Mouse (Mus musculus) limb, embryonic 11.5 days (tissue): ENCODE measurements around the gene Ptprcap. TPM values are rescaled to one million over a fixed set of nuclear protein-coding genes. Genes with fewer than 3 reads are reported as not detected.
A peak's percentile ranks its signal among the peaks of the same experiment; 100 is the strongest.

Source experiments
- ATAC-seq: fragments of 200-750 bp; cut with Nextera tagmentation; 2 replicates; pipeline ENCODE4 v1.8.0; 2017; ENCODE audit warnings: low read depth; ENCODE audit not compliant: insufficient number of reproducible peaks, low FRiP score, low TSS enrichment
- DNase-seq: peaks from one replicate; pipeline ENCODE4 v3.0.0-alpha.2; 2015; ENCODE audit warnings: low spot score
- H3K27ac ChIP-seq: fragments of 300-500 bp; sonication (generic); replicated peaks from 2 replicates; pipeline ENCODE4 v1.5.1; 2014; ENCODE audit warnings: low read depth, mild to moderate bottlenecking, low read length
- H3K27me3 ChIP-seq: fragments of 300-500 bp; sonication (generic); 2 replicates; pipeline ENCODE4 v1.6.1; 2014; ENCODE audit warnings: mild to moderate bottlenecking, low read length, mixed read lengths; ENCODE audit not compliant: control insufficient read depth, insufficient read depth
- H3K36me3 ChIP-seq: fragments of 300-500 bp; sonication (generic); 2 replicates; pipeline ENCODE4 v1.6.1; 2014; ENCODE audit warnings: mild to moderate bottlenecking, low read length, moderate library complexity, mixed read lengths; ENCODE audit not compliant: control insufficient read depth, insufficient read depth
- H3K4me1 ChIP-seq: fragments of 300-500 bp; sonication (generic); 2 replicates; pipeline ENCODE4 v1.6.1; 2014; ENCODE audit warnings: low read length, mixed read lengths; ENCODE audit not compliant: control insufficient read depth, insufficient read depth
- H3K4me2 ChIP-seq: fragments of 300-500 bp; sonication (generic); 2 replicates; pipeline ENCODE4 v1.6.1; 2014; ENCODE audit warnings: low read depth, mild to moderate bottlenecking, moderate library complexity; ENCODE audit not compliant: severe bottlenecking
- H3K4me3 ChIP-seq: fragments of 300-500 bp; sonication (generic); 2 replicates; pipeline ENCODE4 v1.5.1; 2014; ENCODE audit warnings: low read depth, low read length
- H3K9ac ChIP-seq: fragments of 300-500 bp; sonication (generic); 2 replicates; pipeline ENCODE4 v1.6.1; 2014; ENCODE audit warnings: mild to moderate bottlenecking, low read length
- H3K9me3 ChIP-seq: fragments of 300-500 bp; sonication (generic); 2 replicates; pipeline ENCODE4 v1.6.1; 2016; ENCODE audit warnings: low read length; ENCODE audit not compliant: control insufficient read depth
- WGBS: fragments of 180-500 bp; shearing (Covaris S2); extraction: QIAGEN DNeasy Blood & Tissue Kit; methylation state at CpG from one replicate; pipeline ENCODE4 v1.1.7; 2014; 5-methylcytosine and 5-hydroxymethylcytosine counted together
- polyA plus RNA-seq: library from polyadenylated mRNA; unstranded; fragments of >200 nt; fragmentation: Nextera tagmentation; extraction: Ambion mirVana; gene quantifications from 2 replicates; pipeline ENCODE4 v1.2.1, GENCODE M21; 2014

The Ptprcap gene
- polyA plus RNA-seq, 1 experiment from 2014 or later, result 1.5 TPM

- DNase-seq (no peak), ATAC-seq (no peak)
- H3K4me3 ChIP-seq, result no peak overlapping the region
- no peak overlapping the region for H3K9ac ChIP-seq
- 85% methylated on average over 8 of the region's 8 CpGs for WGBS
- H3K36me3 ChIP-seq, result peaks cover 21% of the 10 kb centered on the region
- peaks cover 14% of the 10 kb centered on the region for H3K4me1 ChIP-seq
- no peaks in the 10 kb centered on the region for H3K27me3 ChIP-seq
- H3K4me2 ChIP-seq, result no peak overlapping the region
- H3K27ac ChIP-seq, result no peak overlapping the region
- H3K9me3 ChIP-seq, result no peaks in the 10 kb centered on the region
These were observed 766 bp upstream of the Ptprcap start for GRCm38 (mm10) chr19:4152445-4153231.

GRCm38 (mm10) chr19:4154437-4155222 lies 1.2 kb downstream of the Ptprcap start:
- H3K4me2 ChIP-seq, result no peak overlapping the region
- no peak overlapping the region for H3K9ac ChIP-seq
- H3K9me3 ChIP-seq, result no peaks in the 10 kb centered on the region
- DNase-seq (no peak), ATAC-seq (no peak)
- no peaks in the 10 kb centered on the region for H3K4me1 ChIP-seq
- H3K4me3 ChIP-seq, result no peak overlapping the region
- H3K36me3 ChIP-seq, result peaks cover 26% of the 10 kb centered on the region
- 80% methylated on average over 13 of the region's 13 CpGs for WGBS
- no peaks in the 10 kb centered on the region for H3K27me3 ChIP-seq
- no peak overlapping the region for H3K27ac ChIP-seq

GRCm38 (mm10) chr19:4155223-4156072 lies 2.0 kb downstream of the Ptprcap start:
- 81% methylated on average over 6 of the region's 6 CpGs for WGBS
- H3K9me3 ChIP-seq, result no peaks in the 10 kb centered on the region
- ATAC-seq (no peak), DNase-seq (no peak)
- H3K4me2 ChIP-seq, result no peak overlapping the region
- no peak overlapping the region for H3K9ac ChIP-seq
- H3K4me1 ChIP-seq, result no peaks in the 10 kb centered on the region
- no peak overlapping the region for H3K4me3 ChIP-seq
- H3K27me3 ChIP-seq, result no peaks in the 10 kb centered on the region
- H3K36me3 ChIP-seq, result peaks cover 26% of the 10 kb centered on the region
- H3K27ac ChIP-seq, result no peak overlapping the region

- Histone ChIP-seq H3K27ac (no peak overlapping the region), H3K9ac (no peak overlapping the region), H3K4me1 (no peaks in the 10 kb centered on the region), H3K4me2 (no peak overlapping the region), H3K27me3 (no peaks in the 10 kb centered on the region), H3K4me3 (no peak overlapping the region), H3K36me3 (peaks cover 24% of the 10 kb centered on the region), H3K9me3 (no peaks in the 10 kb centered on the region)
- 75% methylated on average over 20 of the region's 20 CpGs for WGBS
- no peak for DNase-seq
- no peak for ATAC-seq
These were observed 2.7 kb downstream of the Ptprcap start for GRCm38 (mm10) chr19:4156073-4156579.

DNA sequence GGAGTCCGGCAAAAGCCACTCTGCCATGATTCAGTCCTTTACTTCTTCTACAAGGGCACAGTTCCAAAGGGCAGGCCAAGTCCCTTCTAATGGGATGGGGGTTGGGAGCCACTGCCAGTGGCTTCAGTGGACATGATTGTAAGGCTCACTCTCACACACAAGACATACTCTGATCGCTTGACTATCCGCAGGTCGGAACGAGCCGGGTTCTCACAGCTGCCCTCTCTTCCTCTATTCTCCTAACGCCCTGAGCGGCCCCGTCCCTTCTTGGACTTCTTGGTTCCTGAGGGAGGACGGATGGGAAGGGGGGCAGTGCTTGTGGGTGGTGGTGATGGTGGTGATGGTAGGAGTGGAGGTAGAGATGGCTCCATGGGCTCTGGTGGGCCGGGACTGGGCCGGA lies 3.4 kb downstream of the Ptprcap start:
- Histone ChIP-seq H3K27ac (no peak overlapping the region), H3K27me3 (no peaks in the 10 kb centered on the region), H3K4me1 (no peaks in the 10 kb centered on the region), H3K4me3 (no peak overlapping the region), H3K9ac (no peak overlapping the region), H3K9me3 (no peaks in the 10 kb centered on the region), H3K4me2 (no peak overlapping the region), H3K36me3 (peaks cover 21% of the 10 kb centered on the region)
- ATAC-seq, result no peak
- DNase-seq, result no peak
- 88% methylated on average over 12 of the region's 12 CpGs for WGBS

GRCm38 (mm10) chr19:4159049-4159448 lies 5.6 kb downstream of the Ptprcap start:
- ATAC-seq, result no peak
- Histone ChIP-seq H3K9me3 (no peaks in the 10 kb centered on the region), H3K4me2 (no peak overlapping the region), H3K36me3 (peaks cover 18% of the 10 kb centered on the region; the same call in 1 of the 2 replicates), H3K27ac (no peak overlapping the region), H3K4me3 (no peak overlapping the region), H3K4me1 (peaks cover 4% of the 10 kb centered on the region), H3K27me3 (no peaks in the 10 kb centered on the region), H3K9ac (no peak overlapping the region)
- 92% methylated on average over 8 of the region's 8 CpGs for WGBS
- no peak for DNase-seq

DNA sequence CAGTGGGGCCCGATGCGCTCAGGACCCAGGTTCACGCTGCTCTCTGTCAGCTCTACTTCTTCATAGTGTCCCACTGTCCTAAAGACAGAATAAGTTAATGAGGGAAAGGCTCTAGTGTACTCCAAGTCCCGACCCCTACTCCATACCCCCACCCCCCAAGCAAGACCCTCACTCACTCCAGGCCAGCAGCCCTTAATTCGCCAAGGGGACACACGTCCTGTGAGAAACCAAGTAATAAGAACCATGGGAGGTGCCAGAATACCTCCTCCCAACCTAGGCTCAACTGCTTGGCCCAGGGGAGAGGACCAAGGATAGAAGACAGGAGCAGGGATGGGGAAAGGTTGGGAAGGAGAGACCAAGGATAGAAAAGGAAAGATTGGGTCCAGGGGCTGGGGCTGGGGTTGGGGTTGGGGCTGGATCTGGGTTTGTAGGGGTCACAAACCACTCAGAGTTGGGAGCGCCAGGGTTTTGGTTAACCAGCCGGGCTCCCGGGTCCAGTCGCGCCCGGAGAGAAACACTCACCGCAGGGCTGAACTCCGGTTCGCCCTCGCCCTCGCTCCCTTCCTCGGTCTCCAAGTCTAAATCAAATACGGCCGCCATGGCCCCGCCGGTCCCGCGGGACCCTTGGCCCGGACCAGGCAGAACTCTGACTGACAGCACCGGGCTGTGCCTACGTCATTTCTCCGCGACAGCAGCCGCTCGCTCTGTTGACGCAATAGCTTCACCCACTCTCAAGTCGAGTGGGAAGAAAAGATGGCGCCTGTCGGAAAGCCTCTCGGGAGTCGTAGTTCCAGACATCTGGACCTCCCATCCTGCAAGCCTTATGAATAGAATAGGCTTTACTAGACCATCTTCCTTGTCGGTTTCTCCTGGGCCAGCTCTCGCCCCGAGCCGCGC lies 9.5 kb downstream of the Ptprcap start, which contains the start of gene Rps6kb2:
Gene Rps6kb2, minus strand, starts transcription at position 709 of the 897 bp plus-strand sequence.
- peak; percentile 97 for DNase-seq
- H3K27me3 ChIP-seq, result no peaks in the 10 kb centered on the region
- WGBS, result 7% methylated on average over 42 of the region's 42 CpGs
- peaks cover 8% of the 10 kb centered on the region; the same call in 1 of the 2 replicates for H3K36me3 ChIP-seq
- H3K4me3 ChIP-seq, result peak within 1 kb of the TSS; percentile 76
- peak within 1 kb of the TSS; percentile 89 for H3K4me2 ChIP-seq
- peak; percentile 75 for ATAC-seq
- no peak within 1 kb of the TSS for H3K27ac ChIP-seq
- H3K4me1 ChIP-seq, result peaks cover 4% of the 10 kb centered on the region
- H3K9me3 ChIP-seq, result no peaks in the 10 kb centered on the region
- H3K9ac ChIP-seq, result peak within 1 kb of the TSS; percentile 55
